Mouse (Mus musculus): ENCODE data around the gene Cerkl. TPM values are rescaled to one million over a fixed set of nuclear protein-coding genes. Genes with fewer than 3 reads are reported as not detected.

The Cerkl gene
- polyA plus RNA-seq, 1 experiment = 13.1 TPM

GRCm38 (mm10) chr2:79334661-79335060 is 121.9 kb downstream of the Cerkl start:
- no peak overlapping the region for H3K4me3 ChIP-seq (replicated peaks; ENCODE audit: insufficient read depth, low read depth, low read length)
- TF ChIP-seq CTCF (IDR thresholded peaks at IDR 0.05; ENCODE audit: borderline replicate concordance, insufficient read depth, low read depth, low read length) = no peak
- TF ChIP-seq POLR2A (IDR thresholded peaks at IDR 0.05; ENCODE audit: borderline replicate concordance, insufficient read depth, low read length) = no peak
- no peaks in the 10 kb centered on the region for H3K4me1 ChIP-seq (ENCODE audit: control insufficient read depth, insufficient read depth, low read length)
- no peaks in the 10 kb centered on the region for H3K27me3 ChIP-seq (ENCODE audit: control insufficient read depth, insufficient read depth, low read length)
- no peak for DNase-seq
- no peak overlapping the region for H3K27ac ChIP-seq (ENCODE audit: insufficient read depth, low read length)

- TF ChIP-seq CTCF (IDR thresholded peaks at IDR 0.05; ENCODE audit: borderline replicate concordance, insufficient read depth, low read depth, low read length) = no peak
- no peak for TF ChIP-seq POLR2A (IDR thresholded peaks at IDR 0.05; ENCODE audit: borderline replicate concordance, insufficient read depth, low read length)
Observed at GRCm38 (mm10) chr2:79328079-79328478, 128.5 kb downstream of the Cerkl start.

GRCm38 (mm10) chr2:79316182-79316880 is 140.3 kb downstream of the Cerkl start:
- WGBS = 65% methylated on average over 9 of the region's 9 CpGs
- Histone ChIP-seq H3K27me3 (ENCODE audit: control insufficient read depth, insufficient read depth, low read length) (no peaks in the 10 kb centered on the region), H3K27ac (ENCODE audit: insufficient read depth, low read length) (no peak overlapping the region), H3K4me3 (replicated peaks; ENCODE audit: insufficient read depth, low read depth, low read length) (no peak overlapping the region), H3K4me1 (ENCODE audit: control insufficient read depth, insufficient read depth, low read length) (no peaks in the 10 kb centered on the region)
- TF ChIP-seq POLR2A (IDR thresholded peaks at IDR 0.05; ENCODE audit: borderline replicate concordance, insufficient read depth, low read length) (no peak), CTCF (IDR thresholded peaks at IDR 0.05; ENCODE audit: borderline replicate concordance, insufficient read depth, low read depth, low read length) (no peak)
- DNase-seq = no peak

More at GRCm38 (mm10) chr2:79328079-79328478, 128.5 kb downstream of the Cerkl start:
- no peak for DNase-seq
- no peak overlapping the region for H3K27ac ChIP-seq (ENCODE audit: insufficient read depth, low read length)
- no peak overlapping the region for H3K4me3 ChIP-seq (replicated peaks; ENCODE audit: insufficient read depth, low read depth, low read length)
- H3K4me1 ChIP-seq (ENCODE audit: control insufficient read depth, insufficient read depth, low read length) = no peaks in the 10 kb centered on the region
- no peaks in the 10 kb centered on the region for H3K27me3 ChIP-seq (ENCODE audit: control insufficient read depth, insufficient read depth, low read length)
- WGBS = 11% methylated on average over 2 of the region's 2 CpGs

- DNase-seq = no peak
- Histone ChIP-seq H3K27me3 (ENCODE audit: control insufficient read depth, insufficient read depth, low read length) (no peaks in the 10 kb centered on the region), H3K4me1 (ENCODE audit: control insufficient read depth, insufficient read depth, low read length) (no peaks in the 10 kb centered on the region; the same call in 1 of the 2 replicates), H3K27ac (ENCODE audit: insufficient read depth, low read length) (no peak overlapping the region), H3K4me3 (replicated peaks; ENCODE audit: insufficient read depth, low read depth, low read length) (no peak overlapping the region)
- 80% methylated on average over 4 of the region's 4 CpGs for WGBS
- TF ChIP-seq CTCF (IDR thresholded peaks at IDR 0.05; ENCODE audit: borderline replicate concordance, insufficient read depth, low read depth, low read length) (no peak), POLR2A (IDR thresholded peaks at IDR 0.05; ENCODE audit: borderline replicate concordance, insufficient read depth, low read length) (no peak)
Observed at GRCm38 (mm10) chr2:79315108-79315507, 141.5 kb downstream of the Cerkl start.

- Histone ChIP-seq H3K27me3 (ENCODE audit: control insufficient read depth, insufficient read depth, low read length) (no peaks in the 10 kb centered on the region), H3K4me1 (ENCODE audit: control insufficient read depth, insufficient read depth, low read length) (peaks cover 3% of the 10 kb centered on the region; the same call in 1 of the 2 replicates), H3K27ac (ENCODE audit: insufficient read depth, low read length) (no peak overlapping the region), H3K4me3 (replicated peaks; ENCODE audit: insufficient read depth, low read depth, low read length) (no peak overlapping the region)
- peak in 1 of 2 experiments; percentile 4 for DNase-seq
- TF ChIP-seq POLR2A (IDR thresholded peaks at IDR 0.05; ENCODE audit: borderline replicate concordance, insufficient read depth, low read length) (no peak), CTCF (IDR thresholded peaks at IDR 0.05; ENCODE audit: borderline replicate concordance, insufficient read depth, low read depth, low read length) (no peak)
- 63% methylated on average over 4 of the region's 4 CpGs for WGBS
Observed at GRCm38 (mm10) chr2:79312499-79312898, 144.1 kb downstream of the Cerkl start.

GRCm38 (mm10) chr2:79309454-79310118 is 147.0 kb downstream of the Cerkl start:
- no peaks in the 10 kb centered on the region for H3K27me3 ChIP-seq (ENCODE audit: control insufficient read depth, insufficient read depth, low read length)
- TF ChIP-seq CTCF (IDR thresholded peaks at IDR 0.05; ENCODE audit: borderline replicate concordance, insufficient read depth, low read depth, low read length) (no peak), POLR2A (IDR thresholded peaks at IDR 0.05; ENCODE audit: borderline replicate concordance, insufficient read depth, low read length) (no peak)
- H3K4me3 ChIP-seq (replicated peaks; ENCODE audit: insufficient read depth, low read depth, low read length) = peak overlapping the region; percentile 45
- DNase-seq = peak; percentile 73 to 89
- H3K4me1 ChIP-seq (ENCODE audit: control insufficient read depth, insufficient read depth, low read length) = peaks cover 3% of the 10 kb centered on the region; the same call in 1 of the 2 replicates
- 18% methylated on average over 13 of the region's 13 CpGs for WGBS
- peak overlapping the region; percentile 65 for H3K27ac ChIP-seq (ENCODE audit: insufficient read depth, low read length)

GRCm38 (mm10) chr2:79307549-79307948 is 149.0 kb downstream of the Cerkl start:
- H3K4me1 ChIP-seq (ENCODE audit: control insufficient read depth, insufficient read depth, low read length) = peaks cover 3% of the 10 kb centered on the region; the same call in 1 of the 2 replicates
- TF ChIP-seq CTCF (IDR thresholded peaks at IDR 0.05; ENCODE audit: borderline replicate concordance, insufficient read depth, low read depth, low read length) (no peak), POLR2A (IDR thresholded peaks at IDR 0.05; ENCODE audit: borderline replicate concordance, insufficient read depth, low read length) (no peak)
- no peak overlapping the region for H3K27ac ChIP-seq (ENCODE audit: insufficient read depth, low read length)
- H3K4me3 ChIP-seq (replicated peaks; ENCODE audit: insufficient read depth, low read depth, low read length) = no peak overlapping the region
- H3K27me3 ChIP-seq (ENCODE audit: control insufficient read depth, insufficient read depth, low read length) = no peaks in the 10 kb centered on the region
- WGBS = 34% methylated on average over 4 of the region's 4 CpGs
- DNase-seq = peak in 1 of 2 experiments; percentile 22

- H3K4me3 ChIP-seq (replicated peaks; ENCODE audit: insufficient read depth, low read depth, low read length) = no peak overlapping the region
- TF ChIP-seq CTCF (IDR thresholded peaks at IDR 0.05; ENCODE audit: borderline replicate concordance, insufficient read depth, low read depth, low read length) = no peak
- TF ChIP-seq POLR2A (IDR thresholded peaks at IDR 0.05; ENCODE audit: borderline replicate concordance, insufficient read depth, low read length) = no peak
- no peaks in the 10 kb centered on the region for H3K4me1 ChIP-seq (ENCODE audit: control insufficient read depth, insufficient read depth, low read length)
- no peak for DNase-seq
- H3K27me3 ChIP-seq (ENCODE audit: control insufficient read depth, insufficient read depth, low read length) = no peaks in the 10 kb centered on the region
- H3K27ac ChIP-seq (ENCODE audit: insufficient read depth, low read length) = no peak overlapping the region
Observed at GRCm38 (mm10) chr2:79302398-79302797, 154.2 kb downstream of the Cerkl start.

Measured in cerebellum, adult 2 months (tissue).